Mouse (Mus musculus): ENCODE results near the gene 4921524J17Rik. TPM values are rescaled to one million over a fixed set of nuclear protein-coding genes. Genes with fewer than 3 reads are reported as not detected.

The 4921524J17Rik gene
- total RNA-seq (2017) = 13.3 and 28.9 TPM in 2 replicates

DNA sequence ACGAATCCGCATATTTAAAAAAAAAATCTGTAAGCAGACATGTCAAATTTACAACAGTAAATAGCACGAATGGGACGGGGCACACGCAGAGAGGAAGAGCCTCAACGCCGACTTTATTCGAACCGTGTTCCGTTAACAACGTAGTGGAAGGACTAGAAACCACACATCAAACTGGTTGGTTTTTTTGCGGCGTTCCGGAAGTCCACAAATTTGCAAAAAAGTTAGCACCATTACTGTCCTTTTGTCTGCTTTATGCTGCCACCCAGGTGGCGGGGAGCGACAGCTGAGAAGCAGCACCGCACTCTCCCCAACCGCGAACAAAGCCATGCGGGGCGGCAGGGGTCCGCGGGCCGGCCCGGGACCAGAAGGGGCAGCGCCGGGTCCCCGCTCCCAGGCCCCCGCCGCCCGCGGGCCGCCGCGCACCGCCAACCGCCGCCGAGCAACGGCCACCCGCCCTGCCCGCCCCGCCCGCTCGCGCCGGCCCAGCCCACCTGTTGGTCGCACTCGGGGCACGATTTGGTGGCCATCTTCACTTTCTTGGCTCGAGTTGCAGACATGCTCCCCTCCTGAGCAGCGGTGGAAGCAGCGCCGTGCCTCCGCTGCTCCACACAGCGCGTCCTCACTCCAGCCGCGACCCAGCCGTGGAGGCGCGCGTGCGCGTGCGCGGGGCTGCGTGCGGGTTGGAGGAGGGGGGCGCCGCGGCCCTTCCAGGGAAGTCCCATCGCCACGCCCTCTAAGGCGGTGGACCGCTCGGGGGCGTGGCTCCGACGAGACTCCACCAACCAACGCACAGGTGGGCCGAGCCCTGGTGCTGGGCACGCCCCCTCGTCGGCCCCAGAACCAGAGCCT, at the start of gene 4921524J17Rik:
Gene 4921524J17Rik, minus strand, starts transcription at position 666 of the 849 bp plus-strand sequence.
- peak; percentile 99 for ATAC-seq (ENCODE audit: extremely low read depth, insufficient number of reproducible peaks, low FRiP score, poor library complexity, severe bottlenecking)

DNA sequence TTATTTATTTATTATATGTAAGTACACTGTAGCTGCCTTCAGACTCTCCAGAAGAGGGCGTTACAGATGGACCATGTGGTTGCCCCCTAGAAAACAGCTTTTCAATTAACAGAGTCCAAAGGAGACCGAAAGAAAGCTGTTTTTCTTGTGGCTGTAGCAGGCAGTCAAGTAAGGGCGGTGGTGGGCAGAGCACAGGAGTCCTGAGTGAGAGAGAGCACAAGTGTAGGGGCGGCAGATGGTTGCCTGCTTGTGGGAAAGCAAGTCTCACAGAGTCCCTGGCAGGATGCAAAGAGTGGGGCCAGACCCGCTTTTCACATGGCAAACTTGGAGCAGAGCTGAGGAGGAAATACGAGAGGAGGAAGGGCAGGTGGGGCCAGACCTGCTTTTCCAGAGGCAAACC, 49.8 kb upstream of the 4921524J17Rik start:
- ATAC-seq (ENCODE audit: extremely low read depth, insufficient number of reproducible peaks, low FRiP score, poor library complexity, severe bottlenecking) = no peak

DNA sequence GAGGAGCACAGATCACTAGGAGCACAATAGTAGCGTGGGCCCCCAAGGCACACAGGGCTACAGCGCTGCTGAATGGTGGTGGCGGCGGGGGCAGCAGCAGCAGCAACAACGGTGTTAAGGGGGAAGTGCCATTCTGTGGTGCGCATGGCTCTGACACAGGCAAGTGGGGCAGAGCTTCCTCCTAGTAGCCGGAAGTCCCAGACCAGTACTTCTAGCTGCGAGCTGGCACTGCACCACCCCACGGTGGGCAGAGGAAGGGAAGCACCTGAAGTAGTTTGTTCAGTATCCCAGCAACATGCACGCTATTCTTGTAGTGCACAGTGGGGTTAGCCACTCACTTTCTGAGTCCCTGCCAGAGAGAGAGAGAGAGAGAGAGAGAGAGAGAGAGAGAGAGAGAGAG, 49.3 kb upstream of the 4921524J17Rik start:
- peak; percentile 99 for ATAC-seq (ENCODE audit: extremely low read depth, insufficient number of reproducible peaks, low FRiP score, poor library complexity, severe bottlenecking)

DNA sequence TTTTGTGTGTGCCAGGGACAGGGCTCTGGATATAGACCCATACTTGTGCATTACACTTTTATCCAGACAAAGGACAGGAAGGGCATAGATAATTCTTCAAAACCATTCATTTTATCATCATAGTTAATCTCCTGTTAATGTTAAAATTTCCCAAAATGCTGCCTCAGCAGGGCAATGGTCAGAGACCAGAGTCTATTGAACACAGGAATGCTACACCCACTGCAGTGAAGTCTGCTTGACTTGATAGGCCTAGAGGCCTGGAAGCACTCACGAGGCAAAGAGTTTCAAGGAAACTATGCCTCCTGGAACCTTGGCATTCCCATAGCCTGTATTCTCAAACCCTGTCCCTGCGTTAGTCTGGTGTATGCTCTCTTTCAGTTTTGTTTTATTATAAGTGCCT, 47.1 kb upstream of the 4921524J17Rik start:
- no peak for ATAC-seq (ENCODE audit: extremely low read depth, insufficient number of reproducible peaks, low FRiP score, poor library complexity, severe bottlenecking)

DNA sequence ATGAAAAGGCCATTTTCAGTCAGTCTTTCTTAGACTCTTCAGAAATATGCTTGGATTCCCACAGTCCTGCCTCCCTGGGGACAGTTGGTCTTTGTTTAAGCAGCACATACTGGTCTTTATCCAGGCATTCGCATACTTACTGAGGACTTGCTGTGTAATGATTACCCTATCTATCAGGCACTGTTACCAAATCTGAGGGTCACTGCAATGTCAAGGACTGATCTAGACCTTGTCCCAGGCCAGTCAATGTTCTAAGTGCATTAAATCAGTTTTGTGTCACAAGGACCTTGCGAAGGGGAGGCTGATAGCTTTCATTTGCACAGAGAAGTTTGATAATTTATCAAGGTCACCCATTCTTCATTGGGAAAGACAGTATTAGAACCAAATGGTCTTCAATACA, 45.8 kb upstream of the 4921524J17Rik start:
- ATAC-seq (ENCODE audit: extremely low read depth, insufficient number of reproducible peaks, low FRiP score, poor library complexity, severe bottlenecking) = no peak

DNA sequence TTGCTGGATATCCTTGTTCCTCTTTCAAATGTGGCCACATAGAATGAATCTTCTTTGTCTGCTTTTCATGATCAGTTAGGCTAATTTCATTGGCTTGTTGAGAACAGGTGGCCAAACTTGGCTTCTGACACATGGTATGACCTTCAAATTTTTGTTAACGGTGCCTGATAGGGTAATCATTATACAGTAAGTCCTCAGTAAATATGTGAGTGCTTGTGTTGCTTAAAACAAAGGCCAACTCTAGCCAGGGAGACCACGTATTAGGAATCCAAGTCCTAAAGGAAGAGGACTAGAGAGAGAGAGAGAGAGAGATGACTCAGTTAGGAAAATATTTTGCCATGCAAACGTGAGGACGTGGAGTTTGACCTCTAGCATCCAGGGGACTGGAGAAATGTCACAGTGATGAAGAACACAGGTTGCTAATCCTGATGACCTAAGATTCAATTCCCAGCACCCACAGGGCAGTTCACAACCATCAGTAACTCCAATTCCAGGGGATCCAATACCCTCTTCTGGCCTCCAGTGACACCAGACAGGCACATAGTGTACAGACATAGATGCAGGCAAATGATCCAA, 44.4 kb upstream of the 4921524J17Rik start:
- no peak for ATAC-seq (ENCODE audit: extremely low read depth, insufficient number of reproducible peaks, low FRiP score, poor library complexity, severe bottlenecking)

DNA sequence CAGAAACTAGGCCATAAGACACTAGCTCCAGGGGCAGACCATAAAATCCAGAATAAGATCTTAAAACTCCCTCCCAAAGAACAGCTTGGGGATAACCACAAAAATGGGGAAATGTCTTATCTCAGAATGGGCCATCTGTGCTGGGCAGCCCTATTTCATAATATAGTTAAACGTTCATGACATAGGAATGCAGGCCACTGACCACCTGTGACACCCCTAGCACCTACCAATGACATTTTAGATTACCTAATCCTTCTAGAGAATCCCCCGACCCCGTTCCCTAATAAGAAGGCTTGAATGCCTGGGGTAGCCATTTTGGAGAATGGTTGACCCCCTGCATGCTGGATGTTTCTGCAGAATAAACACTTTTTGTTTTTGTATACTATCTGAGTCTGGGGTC, 42.3 kb upstream of the 4921524J17Rik start:
- ATAC-seq (ENCODE audit: extremely low read depth, insufficient number of reproducible peaks, low FRiP score, poor library complexity, severe bottlenecking) = no peak

DNA sequence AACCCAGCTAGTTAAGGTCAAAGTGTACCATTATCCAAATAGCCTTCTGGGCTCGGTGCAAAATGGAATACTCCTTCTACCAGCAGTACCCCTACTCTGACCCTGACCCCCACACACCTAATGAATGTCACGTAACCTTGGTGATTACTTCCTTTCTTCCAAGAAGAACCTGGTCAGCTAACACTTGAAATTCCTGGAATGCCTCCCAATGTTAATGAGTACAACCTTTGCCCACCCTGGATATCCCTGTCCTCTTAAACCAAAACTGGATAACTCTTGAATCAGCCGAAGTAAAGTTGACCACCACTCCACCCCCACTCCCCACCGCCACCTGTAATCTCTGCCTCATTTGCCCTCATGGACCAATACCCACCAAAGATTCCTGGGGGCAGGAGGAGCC, 40.6 kb upstream of the 4921524J17Rik start:
- no peak for ATAC-seq (ENCODE audit: extremely low read depth, insufficient number of reproducible peaks, low FRiP score, poor library complexity, severe bottlenecking)

DNA sequence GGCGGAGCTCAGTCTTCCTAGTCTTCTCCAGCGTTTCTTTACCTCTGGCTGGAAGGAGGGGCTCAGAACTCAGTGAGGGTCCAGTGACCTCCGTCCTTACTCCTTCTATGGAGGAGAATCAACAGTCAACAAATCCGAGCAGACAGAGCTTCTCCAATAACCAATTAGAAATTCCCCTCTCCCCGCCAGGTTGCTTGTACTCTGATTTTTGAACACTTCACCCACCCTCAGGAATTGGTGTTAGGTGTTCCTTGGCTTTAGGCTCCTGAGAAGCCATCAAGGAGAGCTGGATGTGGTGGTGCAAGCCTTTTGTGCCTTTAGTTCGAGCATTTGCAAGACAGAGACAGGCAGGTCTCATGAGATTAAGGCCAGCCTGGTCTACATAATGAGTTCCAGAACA, 40.2 kb upstream of the 4921524J17Rik start:
- ATAC-seq (ENCODE audit: extremely low read depth, insufficient number of reproducible peaks, low FRiP score, poor library complexity, severe bottlenecking) = no peak

DNA sequence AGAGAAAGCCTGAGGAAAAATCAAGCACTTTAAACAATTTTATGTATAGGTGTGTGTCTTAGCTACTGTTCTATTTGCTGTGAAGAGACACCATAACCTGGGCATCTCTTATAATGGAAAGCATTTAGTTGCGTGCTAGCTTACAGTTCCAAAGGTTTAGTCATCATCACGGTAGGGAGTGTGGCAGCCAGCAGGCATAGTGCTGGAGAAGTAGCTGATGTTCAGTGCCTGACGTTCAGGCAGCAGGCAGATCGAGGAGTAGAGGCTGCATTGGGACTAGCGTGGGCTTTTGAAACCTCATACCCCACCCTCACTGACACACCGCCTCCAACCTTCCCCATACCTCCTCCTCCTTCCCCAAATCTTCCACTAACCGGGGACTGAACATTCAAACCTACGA, 38.1 kb upstream of the 4921524J17Rik start:
- ATAC-seq (ENCODE audit: extremely low read depth, insufficient number of reproducible peaks, low FRiP score, poor library complexity, severe bottlenecking) = no peak

DNA sequence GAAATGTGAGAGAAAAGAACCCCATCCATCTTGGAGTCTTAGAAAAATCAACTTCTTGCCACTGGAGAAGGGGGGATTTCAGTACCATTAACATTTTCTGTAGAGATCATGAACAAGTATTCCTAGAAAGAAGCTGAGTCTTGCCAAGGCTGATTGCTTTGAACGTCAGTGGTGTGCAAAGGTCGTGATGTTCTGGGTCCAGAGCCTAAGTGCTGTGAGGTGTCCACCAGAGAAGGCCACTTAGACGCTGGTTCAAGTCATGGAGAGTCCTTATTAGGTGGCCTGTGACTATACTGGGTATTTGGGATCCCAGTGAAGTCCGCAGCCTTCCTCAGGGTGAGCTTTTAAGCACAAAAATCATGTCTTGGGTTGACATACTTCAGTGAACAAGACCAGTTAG, 33.4 kb upstream of the 4921524J17Rik start:
- no peak for ATAC-seq (ENCODE audit: extremely low read depth, insufficient number of reproducible peaks, low FRiP score, poor library complexity, severe bottlenecking)

DNA sequence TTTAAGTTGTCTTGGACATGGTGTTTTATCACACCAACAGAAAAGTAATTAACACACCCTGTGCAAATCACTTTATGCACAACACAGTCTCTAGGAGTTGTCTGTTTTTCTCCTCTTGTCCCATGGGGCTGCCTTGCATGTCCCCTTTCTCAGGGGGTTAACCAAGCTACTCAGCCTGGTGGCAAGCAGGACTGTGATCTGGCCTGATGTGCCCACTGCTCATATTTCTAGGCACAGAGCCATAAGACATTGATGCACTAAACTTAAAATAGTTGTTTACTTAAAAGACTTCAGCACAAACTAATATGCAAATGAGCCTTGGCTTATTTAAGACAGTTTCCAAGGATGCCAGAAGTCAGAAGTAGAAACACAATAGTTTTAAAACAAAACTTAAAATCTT, 31.7 kb upstream of the 4921524J17Rik start:
- ATAC-seq (ENCODE audit: extremely low read depth, insufficient number of reproducible peaks, low FRiP score, poor library complexity, severe bottlenecking) = no peak

DNA sequence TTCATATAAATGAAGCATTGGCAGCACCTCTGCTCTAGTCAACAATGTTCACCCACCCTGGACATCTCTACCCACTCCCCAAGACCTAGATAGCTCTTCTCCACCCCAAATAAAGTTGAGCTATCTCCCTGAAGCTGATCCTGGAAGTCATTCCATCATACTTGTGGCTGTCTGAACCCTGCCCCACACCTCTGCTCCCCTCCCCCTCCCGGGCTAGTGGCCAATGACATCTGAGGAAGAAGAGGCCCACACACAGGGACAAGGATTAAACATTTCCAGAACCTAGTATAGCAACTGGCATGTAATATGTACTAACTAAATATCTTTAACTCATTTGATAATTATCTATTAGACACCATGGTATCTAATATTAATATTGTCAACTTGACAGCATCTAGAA, 29.8 kb upstream of the 4921524J17Rik start:
- no peak for ATAC-seq (ENCODE audit: extremely low read depth, insufficient number of reproducible peaks, low FRiP score, poor library complexity, severe bottlenecking)

DNA sequence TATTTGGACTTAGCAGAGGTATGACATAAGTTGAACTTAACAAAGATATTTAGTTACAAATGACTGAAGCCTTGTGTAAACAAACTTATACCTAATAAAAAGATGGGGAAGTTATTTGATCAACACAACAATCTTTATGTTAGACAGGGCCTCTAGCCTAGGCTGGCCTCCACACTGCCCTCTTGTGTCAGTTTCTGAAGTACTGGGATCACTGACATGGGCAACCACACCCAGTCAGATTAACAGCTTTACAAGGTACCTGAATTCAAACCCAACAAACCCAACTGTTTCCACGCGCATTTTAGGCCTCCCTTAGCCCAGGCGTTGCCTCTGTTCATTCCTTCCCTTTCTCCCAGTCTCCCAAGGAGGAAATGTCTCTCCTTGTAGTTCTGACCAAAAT, 28.7 kb upstream of the 4921524J17Rik start:
- no peak for ATAC-seq (ENCODE audit: extremely low read depth, insufficient number of reproducible peaks, low FRiP score, poor library complexity, severe bottlenecking)

DNA sequence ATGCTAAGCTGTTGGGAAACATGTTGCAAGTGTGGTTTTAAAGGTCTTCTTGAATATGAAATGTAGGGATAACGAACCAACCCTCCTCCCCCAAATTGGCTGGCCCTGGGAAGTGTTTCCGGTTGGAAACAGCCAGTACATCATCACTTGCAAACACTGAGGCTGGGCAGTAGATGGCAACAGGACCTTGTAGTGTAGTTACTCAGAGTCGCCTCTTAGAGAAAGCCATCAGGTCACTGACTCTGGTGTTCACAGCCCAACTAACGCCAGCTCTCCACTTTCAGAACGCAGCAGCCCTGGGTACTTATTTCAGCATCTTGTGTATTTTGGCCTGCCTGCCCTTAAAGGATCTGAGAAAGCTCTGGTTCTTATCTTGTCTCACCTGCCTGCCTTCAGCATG, 28.2 kb upstream of the 4921524J17Rik start:
- ATAC-seq (ENCODE audit: extremely low read depth, insufficient number of reproducible peaks, low FRiP score, poor library complexity, severe bottlenecking) = no peak

DNA sequence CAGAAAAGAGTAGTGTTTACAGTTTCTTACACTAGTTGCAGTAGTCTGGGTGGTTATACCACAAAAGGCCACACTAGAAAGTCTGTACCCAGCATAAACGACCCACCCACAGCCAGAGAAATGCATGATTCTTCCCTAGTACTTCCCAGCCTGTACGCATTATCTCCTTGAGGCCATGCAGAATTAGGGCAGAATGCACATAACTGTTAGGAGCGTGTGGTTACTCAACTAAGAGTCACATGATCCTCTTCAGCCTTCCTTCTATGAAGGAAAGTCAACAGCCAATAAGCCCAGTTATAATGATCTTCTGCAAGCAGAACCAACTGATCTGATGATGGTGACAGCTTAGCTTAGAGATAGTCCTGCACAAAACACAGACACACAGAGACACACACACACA, 26.9 kb upstream of the 4921524J17Rik start:
- no peak for ATAC-seq (ENCODE audit: extremely low read depth, insufficient number of reproducible peaks, low FRiP score, poor library complexity, severe bottlenecking)

DNA sequence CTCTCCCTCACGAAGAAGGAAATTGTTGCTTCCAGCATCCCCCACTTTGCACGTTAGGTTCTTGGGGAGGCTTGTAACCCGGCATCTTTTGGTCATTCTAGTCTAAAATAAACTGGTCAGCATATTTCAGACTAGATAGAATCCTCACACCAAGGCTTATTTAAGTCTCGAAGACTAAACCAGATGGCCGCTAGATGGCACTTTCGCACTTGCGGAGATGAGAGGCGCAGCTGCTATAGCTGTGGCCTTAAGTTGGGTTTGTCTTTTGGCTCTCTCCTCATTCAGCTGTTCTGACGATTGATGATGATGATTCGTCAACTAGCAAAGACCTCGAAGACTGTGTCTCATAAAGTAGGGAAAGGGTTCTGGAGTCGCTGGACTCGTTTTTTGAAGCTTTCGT, 23.9 kb upstream of the 4921524J17Rik start:
- peak; percentile 87; the same call in 1 of the 2 replicates for ATAC-seq (ENCODE audit: extremely low read depth, insufficient number of reproducible peaks, low FRiP score, poor library complexity, severe bottlenecking)

DNA sequence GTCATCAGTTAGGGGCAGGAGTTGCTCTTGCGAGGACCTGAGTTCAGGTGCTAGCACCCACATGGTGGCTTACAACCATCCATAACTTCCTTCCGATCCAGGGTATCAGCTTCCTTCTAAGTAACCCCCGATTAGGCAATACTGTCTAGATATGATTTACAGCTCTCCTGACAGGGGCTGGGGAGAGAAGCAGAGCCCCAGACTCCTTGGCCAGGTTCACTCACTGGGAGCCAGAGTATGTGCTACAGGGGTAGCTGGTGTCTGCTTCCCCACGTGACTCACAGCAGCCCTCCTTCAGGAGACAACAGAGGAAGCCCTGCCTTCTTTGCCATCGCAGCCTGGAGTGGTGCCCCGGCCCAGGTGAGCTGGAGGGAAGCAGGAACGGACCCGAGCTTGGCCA, 22.1 kb upstream of the 4921524J17Rik start:
- no peak for ATAC-seq (ENCODE audit: extremely low read depth, insufficient number of reproducible peaks, low FRiP score, poor library complexity, severe bottlenecking)

DNA sequence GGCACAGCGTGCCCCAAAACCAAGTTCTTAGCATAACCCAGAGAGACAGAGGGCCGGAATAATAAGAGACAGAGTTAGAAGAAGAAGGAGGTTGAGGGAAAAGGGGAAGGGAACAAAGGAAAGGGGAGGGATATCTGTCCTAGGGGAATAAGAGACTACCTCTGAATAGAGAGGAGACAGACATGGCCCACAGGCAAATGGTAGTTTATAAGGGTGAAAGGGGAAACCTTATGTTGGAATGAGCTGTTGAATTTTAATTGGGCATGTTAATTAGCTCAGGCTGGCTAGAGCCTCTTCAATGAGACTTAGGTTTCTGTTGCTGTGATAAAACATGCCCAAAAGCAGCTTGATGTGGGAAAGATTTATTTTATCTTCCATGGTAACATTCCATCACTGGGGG, 20.6 kb upstream of the 4921524J17Rik start:
- ATAC-seq (ENCODE audit: extremely low read depth, insufficient number of reproducible peaks, low FRiP score, poor library complexity, severe bottlenecking) = no peak

DNA sequence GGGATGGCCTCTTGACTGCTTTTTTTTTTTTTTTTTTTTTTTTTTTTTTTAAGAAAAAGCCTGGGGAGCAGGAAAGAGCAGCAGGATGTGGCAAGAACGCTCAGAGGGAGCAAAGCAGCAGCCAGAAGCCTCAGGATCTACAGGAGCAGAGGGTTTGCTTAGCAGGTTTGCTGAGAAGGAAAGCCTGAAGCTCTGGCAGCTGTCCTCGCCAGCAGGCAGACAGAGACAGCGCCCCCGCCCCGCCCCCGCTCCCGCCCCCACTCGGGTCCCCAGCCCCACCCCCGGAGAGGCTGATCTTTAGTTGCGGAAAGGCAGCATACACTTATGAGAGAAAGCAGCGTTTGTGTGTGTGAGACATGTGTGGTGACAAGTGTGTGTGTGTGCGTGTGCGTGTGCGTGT, 19.7 kb upstream of the 4921524J17Rik start:
- no peak for ATAC-seq (ENCODE audit: extremely low read depth, insufficient number of reproducible peaks, low FRiP score, poor library complexity, severe bottlenecking)

DNA sequence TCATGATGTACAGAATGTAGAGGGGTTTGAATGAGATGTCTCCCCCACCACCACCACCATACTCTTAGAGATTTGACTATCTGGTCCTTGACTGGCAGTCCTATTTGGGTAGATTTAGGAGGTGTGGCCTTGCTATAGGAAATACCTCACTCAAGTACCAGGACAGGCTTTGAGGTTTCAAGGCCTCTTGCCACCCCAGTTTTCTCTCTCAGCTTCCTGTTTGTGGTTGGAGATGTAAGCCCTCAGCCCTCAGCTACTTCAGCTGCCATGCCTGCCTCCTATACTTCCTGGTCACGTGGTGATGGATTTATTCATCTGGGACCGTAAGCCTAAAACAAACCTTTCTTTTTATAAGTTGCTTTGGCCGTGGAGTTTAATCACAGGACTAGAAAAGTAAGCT, 17.7 kb upstream of the 4921524J17Rik start:
- ATAC-seq (ENCODE audit: extremely low read depth, insufficient number of reproducible peaks, low FRiP score, poor library complexity, severe bottlenecking) = no peak
